Mouse (Mus musculus): ENCODE results near the gene Acsm4. TPM values are rescaled to one million over a fixed set of nuclear protein-coding genes. Genes with fewer than 3 reads are reported as not detected.

Acsm4 gene
- polyA plus RNA-seq (2015; fragmentation: Nextera tagmentation; extraction: Ambion mirVana): not detected in 2 replicates

DNA sequence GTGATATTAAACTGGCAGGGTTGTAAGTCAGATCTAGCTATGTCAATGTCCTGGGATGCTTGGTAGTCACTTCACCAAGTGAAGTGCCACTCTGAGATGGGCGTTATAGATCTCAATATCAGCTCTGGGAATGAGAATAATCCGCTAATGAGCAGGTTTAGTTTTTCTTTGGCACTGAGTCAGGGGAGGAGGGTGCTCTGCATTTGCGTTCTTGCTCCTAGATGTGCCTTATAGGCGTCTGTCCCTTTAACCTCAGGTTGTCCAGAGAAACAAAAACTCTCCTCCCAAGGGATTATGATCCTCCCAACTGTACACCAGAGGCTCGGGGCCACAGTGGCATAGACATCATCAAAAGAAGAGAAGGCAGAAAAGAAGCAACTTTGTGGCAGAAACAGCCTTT lies at the start of gene Acsm4:
TSS of gene Acsm4 (plus strand) at position 301 of the 400 bp plus-strand sequence.
- Histone ChIP-seq H3K27me3 (no peaks in the 10 kb centered on the region), H3K9me3 (replicated peaks) (no peaks in the 10 kb centered on the region), H3K4me3 (replicated peaks) (no peak within 1 kb of the TSS), H3K9ac (no peak within 1 kb of the TSS), H3K27ac (replicated peaks) (no peak within 1 kb of the TSS), H3K4me1 (replicated peaks) (no peaks in the 10 kb centered on the region), H3K36me3 (replicated peaks) (no peaks in the 10 kb centered on the region), H3K4me2 (no peak within 1 kb of the TSS)
- no peak for ATAC-seq (ENCODE audit: insufficient read depth)
- 53% methylated on average over 5 of the region's 5 CpGs for WGBS (ENCODE audit: insufficient replicate concordance)

DNA sequence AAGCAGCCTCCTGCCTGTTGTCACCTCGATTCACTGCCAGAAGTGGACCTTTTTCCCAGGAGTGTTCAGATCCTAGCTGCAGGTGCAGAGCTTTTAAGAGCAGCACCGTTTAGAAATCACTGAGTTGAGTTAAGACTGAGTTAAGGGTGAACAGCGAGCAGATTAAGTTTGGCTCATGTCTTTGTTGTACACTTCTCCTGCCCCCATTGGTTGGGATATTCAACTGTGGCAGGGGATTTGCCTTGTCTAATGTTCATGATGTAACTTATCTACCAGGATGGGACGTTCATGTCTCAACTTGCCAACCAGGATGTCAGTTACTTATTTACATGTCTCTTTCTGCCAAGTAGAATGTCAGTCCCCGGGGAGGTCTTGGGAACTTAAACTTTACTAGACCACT lies 47.5 kb upstream of the Acsm4 start:
- H3K4me2 ChIP-seq: no peak overlapping the region
- ATAC-seq (ENCODE audit: insufficient read depth): no peak
- no peak overlapping the region for H3K4me3 ChIP-seq (replicated peaks)
- H3K4me1 ChIP-seq (replicated peaks): no peaks in the 10 kb centered on the region
- no peaks in the 10 kb centered on the region for H3K9me3 ChIP-seq (replicated peaks)
- no peak overlapping the region for H3K27ac ChIP-seq (replicated peaks)
- no peak overlapping the region for H3K9ac ChIP-seq
- H3K27me3 ChIP-seq: no peaks in the 10 kb centered on the region
- 49% methylated on average over 5 of the region's 5 CpGs for WGBS (ENCODE audit: insufficient replicate concordance)
- H3K36me3 ChIP-seq (replicated peaks): no peaks in the 10 kb centered on the region

DNA sequence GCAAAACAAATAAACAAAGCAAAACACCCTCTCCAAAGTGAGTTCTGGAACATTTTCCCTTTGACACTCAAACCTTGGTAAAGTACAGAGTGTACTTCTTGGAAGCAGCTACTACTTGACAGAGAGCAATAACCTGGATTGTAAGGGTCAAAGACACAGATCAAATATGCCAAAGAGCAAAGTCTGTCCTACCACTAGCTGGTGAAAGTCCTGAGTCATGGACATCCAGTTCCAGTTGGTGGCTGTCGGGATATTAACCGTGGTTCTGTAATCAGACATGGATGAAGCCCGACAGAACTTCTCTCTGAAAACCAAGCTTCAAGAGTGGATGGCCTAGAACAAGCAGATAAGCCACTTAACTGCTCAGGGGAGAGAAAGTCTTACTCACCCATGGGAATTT lies 21.9 kb upstream of the Acsm4 start:
- no peak overlapping the region for H3K9ac ChIP-seq
- no peak overlapping the region for H3K4me3 ChIP-seq (replicated peaks)
- H3K4me2 ChIP-seq: no peak overlapping the region
- H3K36me3 ChIP-seq (replicated peaks): no peaks in the 10 kb centered on the region
- no peaks in the 10 kb centered on the region for H3K27me3 ChIP-seq
- no peaks in the 10 kb centered on the region for H3K4me1 ChIP-seq (replicated peaks)
- ATAC-seq (ENCODE audit: insufficient read depth): no peak
- H3K27ac ChIP-seq (replicated peaks): no peak overlapping the region
- no peaks in the 10 kb centered on the region for H3K9me3 ChIP-seq (replicated peaks)
- WGBS (ENCODE audit: insufficient replicate concordance): 50% methylated on average over 3 of the region's 3 CpGs

DNA sequence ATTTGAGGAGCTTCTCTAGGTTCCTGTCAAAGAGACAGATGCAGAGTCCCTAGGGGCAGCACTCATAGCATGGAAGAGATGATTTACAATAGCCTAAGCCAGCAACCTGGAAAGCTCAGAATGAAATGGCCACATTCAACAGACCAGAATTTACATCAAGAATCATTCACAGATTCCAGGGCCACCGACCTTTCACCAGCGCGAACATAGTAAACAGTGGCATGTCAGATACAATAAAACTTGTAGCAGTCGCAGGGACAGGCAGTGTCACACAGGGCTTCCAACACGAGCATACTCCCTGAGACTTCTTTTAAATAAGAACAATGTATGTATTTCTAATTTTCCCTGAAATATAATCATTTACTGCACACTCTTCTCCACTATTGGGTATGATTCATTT lies 19.4 kb upstream of the Acsm4 start:
- Histone ChIP-seq H3K36me3 (replicated peaks) (no peaks in the 10 kb centered on the region), H3K9ac (no peak overlapping the region), H3K9me3 (replicated peaks) (no peaks in the 10 kb centered on the region), H3K27me3 (no peaks in the 10 kb centered on the region), H3K27ac (replicated peaks) (no peak overlapping the region), H3K4me1 (replicated peaks) (no peaks in the 10 kb centered on the region), H3K4me2 (no peak overlapping the region), H3K4me3 (replicated peaks) (no peak overlapping the region)
- WGBS (ENCODE audit: insufficient replicate concordance): 49% methylated on average over 5 of the region's 5 CpGs
- ATAC-seq (ENCODE audit: insufficient read depth): no peak

- WGBS (ENCODE audit: insufficient replicate concordance): 31% methylated on average over 6 of the region's 6 CpGs
- no peak overlapping the region for H3K4me2 ChIP-seq
- H3K36me3 ChIP-seq (replicated peaks): no peaks in the 10 kb centered on the region
- no peaks in the 10 kb centered on the region for H3K9me3 ChIP-seq (replicated peaks)
- H3K4me3 ChIP-seq (replicated peaks): no peak overlapping the region
- H3K27ac ChIP-seq (replicated peaks): no peak overlapping the region
- no peak for ATAC-seq (ENCODE audit: insufficient read depth)
- H3K9ac ChIP-seq: no peak overlapping the region
- H3K4me1 ChIP-seq (replicated peaks): no peaks in the 10 kb centered on the region
- no peaks in the 10 kb centered on the region for H3K27me3 ChIP-seq
Measured at GRCm38 (mm10) chr7:119670925-119671324, 18.9 kb upstream of the Acsm4 start.

GRCm38 (mm10) chr7:119673465-119673864 lies 16.4 kb upstream of the Acsm4 start:
- ATAC-seq (ENCODE audit: insufficient read depth): no peak
- WGBS (ENCODE audit: insufficient replicate concordance): 14% methylated on average over 6 of the region's 6 CpGs
- no peak overlapping the region for H3K9ac ChIP-seq
- H3K4me3 ChIP-seq (replicated peaks): no peak overlapping the region
- no peaks in the 10 kb centered on the region for H3K27me3 ChIP-seq
- no peaks in the 10 kb centered on the region for H3K36me3 ChIP-seq (replicated peaks)
- H3K27ac ChIP-seq (replicated peaks): no peak overlapping the region
- H3K4me2 ChIP-seq: no peak overlapping the region
- no peaks in the 10 kb centered on the region for H3K9me3 ChIP-seq (replicated peaks)
- H3K4me1 ChIP-seq (replicated peaks): no peaks in the 10 kb centered on the region

- H3K9ac ChIP-seq: no peak overlapping the region
- H3K4me2 ChIP-seq: no peak overlapping the region
- ATAC-seq (ENCODE audit: insufficient read depth): no peak
- 57% methylated on average over 8 of the region's 8 CpGs for WGBS (ENCODE audit: insufficient replicate concordance)
- no peaks in the 10 kb centered on the region for H3K4me1 ChIP-seq (replicated peaks)
- H3K27ac ChIP-seq (replicated peaks): no peak overlapping the region
- no peaks in the 10 kb centered on the region for H3K36me3 ChIP-seq (replicated peaks)
- H3K27me3 ChIP-seq: no peaks in the 10 kb centered on the region
- no peak overlapping the region for H3K4me3 ChIP-seq (replicated peaks)
- no peaks in the 10 kb centered on the region for H3K9me3 ChIP-seq (replicated peaks)
Measured at GRCm38 (mm10) chr7:119680107-119680506, 9.7 kb upstream of the Acsm4 start.

DNA sequence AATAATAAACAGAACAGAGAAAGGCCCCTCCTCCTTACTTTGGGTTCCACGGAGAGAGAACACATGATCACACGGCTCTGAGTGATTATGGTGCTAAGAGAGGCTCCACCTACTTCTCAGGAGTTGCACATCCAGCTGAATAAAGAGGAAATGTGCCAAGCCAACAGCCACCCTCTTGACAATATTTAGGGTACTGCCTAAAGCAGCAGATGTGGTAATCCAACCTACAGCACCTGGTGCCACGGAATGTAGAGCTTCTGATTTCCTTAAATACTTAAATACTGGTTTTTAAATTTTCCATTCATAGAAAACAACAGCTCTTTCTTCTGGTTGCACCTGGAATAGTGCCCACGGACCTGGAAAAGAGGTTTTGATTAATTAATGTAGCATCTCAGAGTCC lies 7.1 kb upstream of the Acsm4 start:
- no peak overlapping the region for H3K9ac ChIP-seq
- no peak overlapping the region for H3K4me3 ChIP-seq (replicated peaks)
- WGBS (ENCODE audit: insufficient replicate concordance): 47% methylated on average over 4 of the region's 4 CpGs
- no peaks in the 10 kb centered on the region for H3K36me3 ChIP-seq (replicated peaks)
- no peak overlapping the region for H3K4me2 ChIP-seq
- H3K4me1 ChIP-seq (replicated peaks): no peaks in the 10 kb centered on the region
- no peak overlapping the region for H3K27ac ChIP-seq (replicated peaks)
- H3K27me3 ChIP-seq: no peaks in the 10 kb centered on the region
- no peaks in the 10 kb centered on the region for H3K9me3 ChIP-seq (replicated peaks)
- ATAC-seq (ENCODE audit: insufficient read depth): no peak

DNA sequence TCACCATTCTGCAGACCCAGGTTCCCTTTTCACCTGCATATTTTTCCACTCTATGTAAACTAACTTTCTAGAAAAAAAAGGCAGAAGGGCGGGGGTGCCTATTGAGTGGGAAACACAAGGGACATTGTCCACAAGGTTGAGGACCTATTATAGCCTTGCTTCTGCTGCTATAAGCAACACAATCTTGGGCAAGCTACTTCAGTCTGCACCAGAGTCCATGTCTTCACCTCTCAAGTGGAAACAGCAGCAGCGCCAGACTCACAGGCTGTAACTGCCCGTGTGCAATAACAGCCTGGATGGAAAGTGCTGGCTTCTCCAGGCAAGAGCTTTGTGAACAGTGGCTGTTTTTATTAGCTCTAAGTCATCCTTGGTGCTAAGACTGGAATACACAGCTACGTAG lies 2.5 kb downstream of the Acsm4 start:
- Histone ChIP-seq H3K9ac (no peak overlapping the region), H3K36me3 (replicated peaks) (no peaks in the 10 kb centered on the region), H3K4me2 (no peak overlapping the region), H3K27ac (replicated peaks) (no peak overlapping the region), H3K4me3 (replicated peaks) (no peak overlapping the region), H3K9me3 (replicated peaks) (no peaks in the 10 kb centered on the region), H3K27me3 (no peaks in the 10 kb centered on the region), H3K4me1 (replicated peaks) (no peaks in the 10 kb centered on the region)
- WGBS (ENCODE audit: insufficient replicate concordance): 59% methylated on average over 4 of the region's 4 CpGs
- no peak for ATAC-seq (ENCODE audit: insufficient read depth)

DNA sequence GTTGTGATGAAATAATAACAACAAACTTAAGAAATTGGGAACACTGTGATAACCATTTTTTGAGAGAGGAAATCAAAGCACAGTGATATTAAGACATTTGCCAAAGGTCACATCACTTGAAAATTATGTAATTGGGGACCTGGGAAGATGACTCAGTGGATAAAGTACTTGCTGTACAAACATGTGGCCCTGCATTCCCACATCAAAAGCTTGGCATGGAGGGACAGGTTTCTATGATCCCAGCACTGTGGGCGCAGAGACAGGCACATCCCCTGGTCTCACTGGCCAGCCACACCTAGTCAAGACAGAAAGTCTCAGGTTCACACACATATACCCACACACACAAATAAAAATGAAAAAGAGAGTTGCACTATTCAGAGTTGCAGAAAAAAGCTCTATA lies 5.1 kb downstream of the Acsm4 start:
- ATAC-seq (ENCODE audit: insufficient read depth): no peak
- Histone ChIP-seq H3K27me3 (no peaks in the 10 kb centered on the region), H3K9me3 (replicated peaks) (no peaks in the 10 kb centered on the region), H3K4me1 (replicated peaks) (no peaks in the 10 kb centered on the region), H3K4me3 (replicated peaks) (no peak overlapping the region), H3K9ac (no peak overlapping the region), H3K27ac (replicated peaks) (no peak overlapping the region), H3K36me3 (replicated peaks) (no peaks in the 10 kb centered on the region), H3K4me2 (no peak overlapping the region)
- 36% methylated on average over 1 of the region's 1 CpGs for WGBS (ENCODE audit: insufficient replicate concordance)

DNA sequence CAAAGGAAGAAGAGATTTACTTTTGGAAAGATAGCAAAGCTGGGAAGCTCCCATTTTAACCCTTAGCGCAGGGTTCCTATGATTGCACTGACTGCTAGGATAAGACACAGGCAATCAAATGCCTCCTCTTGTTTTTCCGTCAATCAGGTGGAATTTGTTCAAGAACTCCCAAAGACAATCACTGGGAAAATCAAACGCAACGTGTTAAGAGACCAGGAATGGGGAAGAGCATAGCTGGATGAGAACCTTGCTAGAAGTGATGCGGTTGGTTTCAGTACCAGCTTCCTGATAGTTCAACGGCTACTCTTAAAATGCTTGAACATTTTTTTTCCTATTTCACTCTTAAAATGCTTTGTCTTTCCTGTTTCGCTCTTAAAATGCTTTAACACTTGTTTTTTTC lies 24.3 kb downstream of the Acsm4 start:
- ATAC-seq (ENCODE audit: insufficient read depth): no peak
- WGBS (ENCODE audit: insufficient replicate concordance): 77% methylated on average over 7 of the region's 7 CpGs
- Histone ChIP-seq H3K27me3 (no peaks in the 10 kb centered on the region), H3K36me3 (replicated peaks) (peaks cover 39% of the 10 kb centered on the region), H3K4me1 (replicated peaks) (no peaks in the 10 kb centered on the region), H3K4me2 (no peak overlapping the region), H3K9ac (no peak overlapping the region), H3K4me3 (replicated peaks) (no peak overlapping the region), H3K27ac (replicated peaks) (no peak overlapping the region), H3K9me3 (replicated peaks) (no peaks in the 10 kb centered on the region)

GRCm38 (mm10) chr7:119720253-119720946 lies 30.6 kb downstream of the Acsm4 start, which contains the start of gene Thumpd1:
Gene Thumpd1, minus strand, starts transcription at chr7:119720798.
- Histone ChIP-seq H3K4me2 (peak within 1 kb of the TSS; percentile 81), H3K4me1 (replicated peaks) (peaks cover 14% of the 10 kb centered on the region), H3K4me3 (replicated peaks) (peak within 1 kb of the TSS; percentile 79), H3K9ac (peak within 1 kb of the TSS; percentile 68), H3K27me3 (no peaks in the 10 kb centered on the region), H3K9me3 (replicated peaks) (no peaks in the 10 kb centered on the region), H3K27ac (replicated peaks) (no peak within 1 kb of the TSS; the same call in 1 of the 2 replicates), H3K36me3 (replicated peaks) (peaks cover 35% of the 10 kb centered on the region)
- under 1% methylated on average over 60 of the region's 60 CpGs for WGBS (ENCODE audit: insufficient replicate concordance)
- peak; percentile 89 for ATAC-seq (ENCODE audit: insufficient read depth)

Measured in liver, embryonic 15.5 days (tissue).